Mouse (Mus musculus) testis, adult 2 months (tissue): ENCODE data around the gene Tjp3.

Source experiments
- CTCF ChIP-seq: fragments of 200-500 bp; IDR thresholded peaks from 2 replicates; pipeline ENCODE4 v1.5.1; 2012; ENCODE audit warnings: low read depth, mild to moderate bottlenecking, inconsistent platforms, low read length, moderate library complexity; ENCODE audit not compliant: control insufficient read depth, insufficient read depth, insufficient replicate concordance
- POLR2A ChIP-seq: fragments of 200-500 bp; IDR thresholded peaks from 2 replicates; pipeline ENCODE4 v1.6.1; 2012; ENCODE audit warnings: low read depth, mild to moderate bottlenecking, inconsistent platforms, low read length, moderate library complexity; ENCODE audit not compliant: control insufficient read depth

DNA sequence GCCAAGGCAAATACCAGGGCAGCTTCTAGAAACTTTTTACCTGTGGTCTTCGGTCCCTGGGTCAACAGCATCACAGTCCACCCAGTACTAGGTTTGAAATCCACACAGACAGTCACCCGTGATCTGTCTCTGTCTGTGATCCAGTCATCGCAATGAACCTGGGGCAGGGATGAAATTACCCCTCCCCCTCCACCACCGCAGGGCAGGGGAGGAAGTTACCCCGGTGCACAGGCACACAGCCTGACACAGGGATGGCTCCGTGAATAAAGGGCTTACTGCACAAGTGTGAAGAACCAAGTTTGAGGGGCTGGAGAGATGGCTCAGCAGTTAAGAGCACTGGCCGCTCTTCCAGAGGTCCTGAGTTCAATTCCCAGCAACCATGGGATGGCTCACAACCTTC, 12.4 kb upstream of the Tjp3 start:
- TF ChIP-seq CTCF (no peak), POLR2A (no peak)
